Mouse (Mus musculus): ENCODE measurements around the gene Sos1.
"Not testable (repeated sequence)": the region's sequence is repeated elsewhere in the genome, so short reads cannot be mapped to it uniquely, and the experiment has no call there.

Sos1 gene

GRCm38 (mm10) chr17:80493891-80494290 lies 13.6 kb upstream of the Sos1 start:
- no peak for DNase-seq (ENCODE audit: low read depth, low spot score)

GRCm38 (mm10) chr17:80492811-80493210 lies 12.6 kb upstream of the Sos1 start:
- DNase-seq (ENCODE audit: low read depth, low spot score), result no peak

GRCm38 (mm10) chr17:80492274-80492673 lies 12.0 kb upstream of the Sos1 start:
- no peak for DNase-seq (ENCODE audit: low read depth, low spot score)

GRCm38 (mm10) chr17:80490166-80490565 lies 9.9 kb upstream of the Sos1 start:
- DNase-seq (ENCODE audit: low read depth, low spot score), result no peak

- DNase-seq (ENCODE audit: low read depth, low spot score), result no peak
Measured at GRCm38 (mm10) chr17:80488918-80489317, 8.7 kb upstream of the Sos1 start.

- no peak for DNase-seq (ENCODE audit: low read depth, low spot score)
Measured at GRCm38 (mm10) chr17:80485160-80485559, 4.9 kb upstream of the Sos1 start.

GRCm38 (mm10) chr17:80480855-80481224 lies 587 bp upstream of the Sos1 start:
- no peak for DNase-seq (ENCODE audit: low read depth, low spot score)

GRCm38 (mm10) chr17:80479295-80480030 lies 790 bp downstream of the Sos1 start:
- DNase-seq (ENCODE audit: low read depth, low spot score), result no peak

GRCm38 (mm10) chr17:80477679-80478078 lies 2.6 kb downstream of the Sos1 start:
- no peak for DNase-seq (ENCODE audit: low read depth, low spot score)

GRCm38 (mm10) chr17:80476496-80476895 lies 3.8 kb downstream of the Sos1 start:
- no peak for DNase-seq (ENCODE audit: low read depth, low spot score)

- no peak for DNase-seq (ENCODE audit: low read depth, low spot score)
Measured at GRCm38 (mm10) chr17:80471056-80471802, 9.0 kb downstream of the Sos1 start.

GRCm38 (mm10) chr17:80468417-80468894 lies 11.8 kb downstream of the Sos1 start:
- not testable (repeated sequence) for DNase-seq (ENCODE audit: low read depth, low spot score)

GRCm38 (mm10) chr17:80460258-80460657 lies 20.0 kb downstream of the Sos1 start:
- no peak for DNase-seq (ENCODE audit: low read depth, low spot score)

GRCm38 (mm10) chr17:80455648-80456047 lies 24.6 kb downstream of the Sos1 start:
- DNase-seq (ENCODE audit: low read depth, low spot score), result no peak

GRCm38 (mm10) chr17:80450426-80451030 lies 29.7 kb downstream of the Sos1 start:
- no peak for DNase-seq (ENCODE audit: low read depth, low spot score)

GRCm38 (mm10) chr17:80446470-80446869 lies 33.8 kb downstream of the Sos1 start:
- no peak for DNase-seq (ENCODE audit: low read depth, low spot score)

GRCm38 (mm10) chr17:80445433-80445832 lies 34.8 kb downstream of the Sos1 start:
- DNase-seq (ENCODE audit: low read depth, low spot score), result no peak

GRCm38 (mm10) chr17:80435680-80436079 lies 44.6 kb downstream of the Sos1 start:
- DNase-seq (ENCODE audit: low read depth, low spot score), result no peak

- no peak for DNase-seq (ENCODE audit: low read depth, low spot score)
Measured at GRCm38 (mm10) chr17:80434430-80434829, 45.8 kb downstream of the Sos1 start.

GRCm38 (mm10) chr17:80431997-80432396 lies 48.3 kb downstream of the Sos1 start:
- DNase-seq (ENCODE audit: low read depth, low spot score), result no peak

- DNase-seq (ENCODE audit: low read depth, low spot score), result no peak
Measured at GRCm38 (mm10) chr17:80427966-80428365, 52.3 kb downstream of the Sos1 start.

GRCm38 (mm10) chr17:80426901-80427300 lies 53.4 kb downstream of the Sos1 start:
- no peak for DNase-seq (ENCODE audit: low read depth, low spot score)

GRCm38 (mm10) chr17:80426171-80426570 lies 54.1 kb downstream of the Sos1 start:
- DNase-seq (ENCODE audit: low read depth, low spot score), result no peak
